ENCODE assay signal across 8 mouse cellular contexts in the genomic region with DNA sequence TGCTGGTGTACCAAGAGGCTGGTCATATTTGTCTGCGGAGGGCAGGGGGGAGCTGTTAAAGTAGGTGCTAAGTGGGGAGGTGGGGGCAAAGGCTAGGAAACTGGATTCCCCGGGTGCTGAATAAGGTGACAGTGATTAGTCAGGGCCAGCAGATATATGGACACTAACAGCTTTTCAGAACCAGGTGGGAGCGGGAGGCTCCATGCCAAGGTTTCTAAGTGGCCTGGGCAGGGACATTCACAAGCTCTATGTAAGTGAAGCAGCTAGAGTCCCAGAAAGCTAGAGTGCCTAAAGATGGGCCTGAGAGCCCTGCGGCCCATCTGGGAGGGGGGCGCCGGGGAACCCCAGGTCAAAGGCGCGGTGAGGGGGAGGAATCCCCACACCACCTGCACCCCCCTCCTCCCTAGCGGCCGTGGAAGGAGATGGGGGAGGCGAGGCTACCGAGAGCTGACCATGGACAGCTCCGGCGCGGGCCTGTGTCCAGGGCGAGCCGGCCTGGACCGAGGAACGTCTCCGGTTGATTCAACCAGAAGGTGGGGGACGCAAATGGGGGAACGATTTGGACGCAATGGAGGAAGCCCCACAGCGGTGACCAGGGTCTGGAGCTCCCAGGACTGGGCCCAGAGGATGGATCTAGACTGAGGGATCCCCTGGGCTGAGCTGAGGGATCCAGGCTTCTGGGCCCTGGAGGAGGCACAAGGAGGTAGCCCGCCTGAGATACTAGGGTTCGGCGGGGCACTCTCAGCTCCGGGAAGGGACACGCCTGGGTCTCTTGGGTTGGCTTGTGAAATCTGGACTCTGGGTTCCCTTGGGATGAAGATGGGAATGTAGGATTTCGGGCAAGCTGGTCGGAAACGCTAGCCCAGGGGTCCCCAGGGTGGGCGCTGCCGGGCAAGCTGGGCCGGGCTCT. TPM values are rescaled to one million over a fixed set of nuclear protein-coding genes. Genes with fewer than 3 reads are reported as not detected.
DNase-seq lines count a peak whose midpoint lies in the region; ATAC-seq and TF ChIP-seq lines count a peak whose summit lies in the region.

No protein-coding gene starts in this region.

- peak overlapping the region; percentile 79 for H3K9ac ChIP-seq in heart, embryonic 13.5 days
- peak overlapping the region; percentile 89 for H3K9ac ChIP-seq in midbrain, embryonic 12.5 days (replicated peaks)

- peaks cover 35% of the 10 kb centered on the region for H3K4me1 ChIP-seq in thymus, adult 2 months (replicated peaks; ENCODE audit: control insufficient read depth, insufficient read depth, low read length)
- peaks cover 54% of the 10 kb centered on the region for H3K4me1 ChIP-seq in heart, embryonic 13.5 days
- peaks cover 50% of the 10 kb centered on the region for H3K4me1 ChIP-seq in midbrain, embryonic 12.5 days

- TF ChIP-seq CTCF in thymus, adult 2 months (IDR thresholded peaks at IDR 0.05; ENCODE audit: borderline replicate concordance, control insufficient read depth, extremely low read depth, insufficient read depth, low read length, poor library complexity) = no peak

- WGBS in thymus, adult 2 months = 20% methylated on average over 35 of the region's 35 CpGs
- 4% methylated on average over 35 of the region's 35 CpGs for whole genome bisulfite sequencing in heart, embryonic 13.5 days
- 3% methylated on average over 35 of the region's 35 CpGs for WGBS in midbrain, embryonic 12.5 days

- H3K27me3 ChIP-seq in thymus, adult 2 months (ENCODE audit: control insufficient read depth, insufficient read depth, low read length) = peaks cover 25% of the 10 kb centered on the region
- H3K27me3 ChIP-seq in heart, embryonic 13.5 days (replicated peaks) = peaks cover 78% of the 10 kb centered on the region
- peaks cover 62% of the 10 kb centered on the region for H3K27me3 ChIP-seq in midbrain, embryonic 12.5 days

- H3K36me3 ChIP-seq in thymus, adult 2 months (ENCODE audit: control insufficient read depth, insufficient read depth, low read length) = no peaks in the 10 kb centered on the region
- no peaks in the 10 kb centered on the region for H3K36me3 ChIP-seq in heart, embryonic 13.5 days
- H3K36me3 ChIP-seq in midbrain, embryonic 12.5 days = no peaks in the 10 kb centered on the region

- H3K4me3 ChIP-seq in thymus, adult 2 months (ENCODE audit: control insufficient read depth, insufficient read depth, low read length) = peak overlapping the region; percentile 41
- peak overlapping the region; percentile 60 for H3K4me3 ChIP-seq in heart, embryonic 13.5 days
- peak overlapping the region; percentile 87 for H3K4me3 ChIP-seq in midbrain, embryonic 12.5 days

- no peak for ATAC-seq in heart, embryonic 13.5 days (ENCODE audit: extremely low read depth, insufficient number of reproducible peaks, low FRiP score, low TSS enrichment)
- ATAC-seq in midbrain, embryonic 12.5 days (ENCODE audit: low FRiP score, low read depth) = no peak
- no peak for ATAC-seq in monocyte, adult 5-6 weeks (replicated peaks; ENCODE audit: insufficient number of reproducible peaks, low FRiP score, low TSS enrichment, poor library complexity, severe bottlenecking)

- no peaks in the 10 kb centered on the region for H3K9me3 ChIP-seq in heart, embryonic 13.5 days
- H3K9me3 ChIP-seq in midbrain, embryonic 12.5 days = no peaks in the 10 kb centered on the region

- no peak overlapping the region for H3K27ac ChIP-seq in thymus, adult 2 months (ENCODE audit: control insufficient read depth, insufficient read depth, low read length)
- no peak overlapping the region for H3K27ac ChIP-seq in heart, embryonic 13.5 days (replicated peaks)
- H3K27ac ChIP-seq in midbrain, embryonic 12.5 days (replicated peaks) = peak overlapping the region; percentile 58; the same call in 1 of the 2 replicates

- no peak for DNase-seq in thymus, adult 2 months
- DNase-seq in thymus, postnatal 4 days = no peak
- peak; percentile 65 to 66 for DNase-seq in cerebellum, postnatal 36 days
- peak; percentile 79 for DNase-seq in kidney, postnatal 10 days
- peak; percentile 55 for DNase-seq in urinary bladder, postnatal 25 days (ENCODE audit: low spot score)

- TF ChIP-seq POLR2A in thymus, adult 2 months (IDR thresholded peaks at IDR 0.05; ENCODE audit: control insufficient read depth, extremely low read depth, insufficient read depth, low read length, poor library complexity) = no peak

- peak overlapping the region; percentile 94 for H3K4me2 ChIP-seq in heart, embryonic 13.5 days
- H3K4me2 ChIP-seq in midbrain, embryonic 12.5 days (replicated peaks) = peak overlapping the region; percentile 77

RNA-seq across cellular contexts. Expression of gene Ppfia3, which starts 0.8 kb away (rescaled TPM):
- 0.65 and 0.89 TPM in 2 replicates for polyA plus RNA-seq in thymus, adult 2 months (2012; rRNA removed)
- polyA plus RNA-seq in heart, embryonic 13.5 days (2015; fragmentation: Nextera tagmentation; extraction: Ambion mirVana) = 2.3 and 2.9 TPM in 2 replicates
- 15.0 and 15.4 TPM in 2 replicates for polyA plus RNA-seq in midbrain, embryonic 12.5 days (2016; fragmentation: Nextera tagmentation; extraction: Ambion mirVana)
- 0.19 TPM in 1 of 3 replicates, not detected in the others for total RNA-seq in monocyte, adult 5-6 weeks (2017)

RNA-seq across cellular contexts. Expression of gene Lin7b, which starts 4.4 kb away (rescaled TPM):
- polyA plus RNA-seq in thymus, adult 2 months (2012; rRNA removed) = 0.65 and 1.0 TPM in 2 replicates
- polyA plus RNA-seq in heart, embryonic 13.5 days (2015; fragmentation: Nextera tagmentation; extraction: Ambion mirVana) = 1.0 and 1.2 TPM in 2 replicates
- 2.6 and 2.9 TPM in 2 replicates for polyA plus RNA-seq in midbrain, embryonic 12.5 days (2016; fragmentation: Nextera tagmentation; extraction: Ambion mirVana)
- not detected in 3 replicates for total RNA-seq in monocyte, adult 5-6 weeks (2017)

RNA-seq across cellular contexts. Expression of gene Snrnp70, which starts 29.5 kb away (rescaled TPM):
- polyA plus RNA-seq in thymus, adult 2 months (2012; rRNA removed) = 693 and 725 TPM in 2 replicates
- polyA plus RNA-seq in heart, embryonic 13.5 days (2015; fragmentation: Nextera tagmentation; extraction: Ambion mirVana) = 136 and 140 TPM in 2 replicates
- 294 and 300 TPM in 2 replicates for polyA plus RNA-seq in midbrain, embryonic 12.5 days (2016; fragmentation: Nextera tagmentation; extraction: Ambion mirVana)
- 293 to 444 TPM (median 324 TPM) in 3 replicates for total RNA-seq in monocyte, adult 5-6 weeks (2017)

RNA-seq across cellular contexts. Expression of gene Hrc, which starts 30.9 kb away (rescaled TPM):
- 0.56 and 9.1 TPM in 2 replicates for polyA plus RNA-seq in thymus, adult 2 months (2012; rRNA removed)
- polyA plus RNA-seq in heart, embryonic 13.5 days (2015; fragmentation: Nextera tagmentation; extraction: Ambion mirVana) = 24.2 and 27.7 TPM in 2 replicates
- 0.24 TPM in 1 of 2 replicates, not detected in the other for polyA plus RNA-seq in midbrain, embryonic 12.5 days (2016; fragmentation: Nextera tagmentation; extraction: Ambion mirVana)
- total RNA-seq in monocyte, adult 5-6 weeks (2017) = not detected in 3 replicates

RNA-seq across cellular contexts. Expression of gene Trpm4, which starts 32.4 kb away (rescaled TPM):
- 12.1 and 12.9 TPM in 2 replicates for polyA plus RNA-seq in thymus, adult 2 months (2012; rRNA removed)
- 12.7 and 13.5 TPM in 2 replicates for polyA plus RNA-seq in heart, embryonic 13.5 days (2015; fragmentation: Nextera tagmentation; extraction: Ambion mirVana)
- polyA plus RNA-seq in midbrain, embryonic 12.5 days (2016; fragmentation: Nextera tagmentation; extraction: Ambion mirVana) = 7.9 and 8.2 TPM in 2 replicates
- total RNA-seq in monocyte, adult 5-6 weeks (2017) = 9.7 to 15.3 TPM (median 10.4 TPM) in 3 replicates

Comparison
In these comparisons a context has a peak if more than half of its experiments do, and no peak if none do; other contexts are left out.
1. DNase-seq: peak in cerebellum, postnatal 36 days (2 of 2), kidney, postnatal 10 days (single experiment) and urinary bladder, postnatal 25 days (single experiment); none in thymus, adult 2 months (single experiment) and thymus, postnatal 4 days (single experiment).
2. Peak in every context shown above with its lines, with median percentiles within 50 percentile points of each other: H3K4me3 ChIP-seq.